Comparison of ENCODE assay signal across 35 mouse cellular contexts in genomic region chr4:123326087-123326486, GRCm38 (mm10). TPM values are rescaled to one million over a fixed set of nuclear protein-coding genes. Genes with fewer than 3 reads are reported as not detected.
DNase-seq lines count a peak whose midpoint lies in the region; ATAC-seq lines count a peak whose summit lies in the region.
"Had no signal": no experiment of that assay in that cellular context is flagged by ENCODE, and none has a peak within 500 bp of the region (broad histone marks: within the 10 kb centered on the region; RNA-seq: fewer than 3 reads in every experiment).

No protein-coding gene starts in this region.

- H3K27ac ChIP-seq in heart, embryonic 14.5 days (replicated peaks in 1 of 2; ENCODE audit: control insufficient read depth in 1 of 2, insufficient read depth in 1 of 2, low read depth in 2 of 2, low read length in 2 of 2) = no peak overlapping the region
- H3K27ac ChIP-seq: hindbrain, embryonic 13.5 days; kidney, postnatal 0 days; limb, embryonic 10.5 days; limb, embryonic 15.5 days; liver, embryonic 14.5 days; midbrain, embryonic 13.5 days had no signal

- WGBS in heart, embryonic 14.5 days = 53% methylated on average over 3 of the region's 3 CpGs

- DNase-seq in adrenal gland, postnatal 14 days = peak; percentile 17
- DNase-seq in adrenal gland, postnatal 4 days (ENCODE audit: low spot score in 2 of 2) = no peak
- no peak for DNase-seq in heart, adult 11 months
- DNase-seq in ovary, adult 18-20 months (ENCODE audit: low spot score) = peak; percentile 33
- no peak for DNase-seq in ovary, postnatal 14 days (ENCODE audit: low spot score)
- DNase-seq: adrenal gland, postnatal 36 days; cerebellum, adult 9-11 months; gastrocnemius, postnatal 14 days; heart, postnatal 36 days; kidney, adult 8-10 months; kidney, postnatal 4 days; lung, adult 2 months; lung, postnatal 4 days; right cerebral cortex, postnatal 4 days; thymus, postnatal 4 days had no signal

- ATAC-seq in heart, embryonic 14.5 days (ENCODE audit: insufficient number of reproducible peaks, insufficient read depth, low FRiP score, low read depth) = 0 out of 2 replicates have a peak, but pooled peaks have one; percentile 32
- no peak for ATAC-seq in CD4-positive, CD25-positive, alpha-beta regulatory T cell, adult 4 months
- ATAC-seq: intestine, embryonic 16.5 days; midbrain, embryonic 13.5 days; Patski had no signal

- H3K4me2 ChIP-seq in heart, embryonic 14.5 days (ENCODE audit: low read length) = no peak overlapping the region
- H3K4me2 ChIP-seq: heart, embryonic 12.5 days; hindbrain, embryonic 13.5 days; limb, embryonic 15.5 days; midbrain, embryonic 13.5 days had no signal

- H3K27me3 ChIP-seq in heart, embryonic 14.5 days (ENCODE audit: control insufficient read depth, insufficient read depth, low read length) = peaks cover 13% of the 10 kb centered on the region
- H3K27me3 ChIP-seq: megakaryocyte, embryonic 14.5 days; Patski had no signal

- no peaks in the 10 kb centered on the region for H3K36me3 ChIP-seq in heart, embryonic 14.5 days (ENCODE audit: control insufficient read depth, insufficient read depth, low read length)
- H3K36me3 ChIP-seq: heart, embryonic 12.5 days; hindbrain, embryonic 13.5 days; limb, embryonic 10.5 days; limb, embryonic 15.5 days; midbrain, embryonic 13.5 days had no signal

- no peaks in the 10 kb centered on the region for H3K9me3 ChIP-seq in heart, embryonic 14.5 days (ENCODE audit: control insufficient read depth, low read length)
- H3K9me3 ChIP-seq: heart, embryonic 12.5 days; hindbrain, embryonic 13.5 days; limb, embryonic 10.5 days; limb, embryonic 15.5 days; midbrain, embryonic 13.5 days had no signal

- peaks cover 6 to 7% of the 10 kb centered on the region in 2 experiments; a peak in 3 of 4 replicates for H3K4me1 ChIP-seq in heart, embryonic 14.5 days (ENCODE audit: control insufficient read depth in 2 of 2, insufficient read depth in 2 of 2, low read length in 2 of 2)
- H3K4me1 ChIP-seq: midbrain, embryonic 13.5 days had no signal

- no peak overlapping the region for H3K4me3 ChIP-seq in heart, embryonic 14.5 days (ENCODE audit: control insufficient read depth in 1 of 2, insufficient read depth in 1 of 2, low read depth in 1 of 2, low read length in 2 of 2)
- H3K4me3 ChIP-seq: erythroblast, embryonic 14.5 days; heart, embryonic 12.5 days; hindbrain, embryonic 13.5 days; limb, embryonic 10.5 days; limb, embryonic 15.5 days; midbrain, embryonic 13.5 days had no signal

- no peak overlapping the region for H3K9ac ChIP-seq in heart, embryonic 14.5 days (ENCODE audit: low read length)
- H3K9ac ChIP-seq: heart, embryonic 12.5 days; hindbrain, embryonic 13.5 days; limb, embryonic 15.5 days; liver, embryonic 14.5 days; midbrain, embryonic 13.5 days had no signal

RNA-seq across cellular contexts. Expression of gene Oxct2a, which starts 2.7 kb away (rescaled TPM):
- total RNA-seq in adrenal gland, postnatal 14 days (2021) = not detected in 2 replicates
- total RNA-seq in adrenal gland, postnatal 4 days (2021) = not detected
- not detected in 2 replicates for polyA plus RNA-seq in heart, embryonic 14.5 days (2014; fragmentation: Nextera tagmentation; extraction: Ambion mirVana)
- polyA plus RNA-seq in CD4-positive, CD25-positive, alpha-beta regulatory T cell, adult 4 months (2017; shearing (Covaris generic)) = not detected
- total RNA-seq: adrenal gland, postnatal 36 days; granulocyte monocyte progenitor cell, adult 5-6 weeks; heart, postnatal 36 days; left cerebral cortex, postnatal 10 days; MEL had no signal
- polyA plus RNA-seq: embryonic facial prominence, embryonic 14.5 days; erythroblast, embryonic 14.5 days; forebrain, embryonic 11.5 days; heart, embryonic 12.5 days; hindbrain, embryonic 13.5 days; intestine, embryonic 16.5 days; kidney, postnatal 0 days; limb, embryonic 10.5 days; lung, adult 2 months; midbrain, embryonic 13.5 days; neural tube, embryonic 14.5 days; Patski; thymus, postnatal 0 days had no signal

RNA-seq across cellular contexts. Expression of gene Bmp8a, which starts 17.0 kb away (rescaled TPM):
- total RNA-seq in adrenal gland, postnatal 14 days (2021) = 0.34 TPM in 1 of 2 replicates, not detected in the other
- total RNA-seq in adrenal gland, postnatal 4 days (2021) = not detected
- not detected in 2 replicates for polyA plus RNA-seq in heart, embryonic 14.5 days (2014; fragmentation: Nextera tagmentation; extraction: Ambion mirVana)
- not detected for polyA plus RNA-seq in CD4-positive, CD25-positive, alpha-beta regulatory T cell, adult 4 months (2017; shearing (Covaris generic))
- total RNA-seq: granulocyte monocyte progenitor cell, adult 5-6 weeks had no signal
- polyA plus RNA-seq: erythroblast, embryonic 14.5 days; Patski had no signal

Comparison
In these comparisons a context has a peak if more than half of its experiments do, and no peak if none do; other contexts are left out.
1. DNase-seq: peak in adrenal gland, postnatal 14 days (single experiment) and ovary, adult 18-20 months (single experiment); none in adrenal gland, postnatal 4 days (0 of 2), heart, adult 11 months (single experiment) and ovary, postnatal 14 days (single experiment).